ENCODE assay signal across 22 mouse cellular contexts in genomic region chr2:132481547-132481946, GRCm38 (mm10).
DNase-seq lines count a peak whose midpoint lies in the region; ATAC-seq and TF ChIP-seq lines count a peak whose summit lies in the region.
"Had no signal": no experiment of that assay in that cellular context is flagged by ENCODE, and none has a peak within 500 bp of the region (broad histone marks: within the 10 kb centered on the region; RNA-seq: fewer than 3 reads in every experiment).

No protein-coding gene starts in this region.

- H3K4me2 ChIP-seq in liver, embryonic 11.5 days, result no peak overlapping the region
- H3K4me2 ChIP-seq in stomach, postnatal 0 days (replicated peaks; ENCODE audit: low read depth), result no peak overlapping the region
- H3K4me2 ChIP-seq: kidney, embryonic 15.5 days; limb, embryonic 15.5 days; midbrain, embryonic 12.5 days had no signal

- no peak for TF ChIP-seq CTCF in stomach, postnatal 0 days (IDR thresholded peaks at IDR 0.05; ENCODE audit: low read depth)

- no peak overlapping the region for H3K4me3 ChIP-seq in liver, embryonic 11.5 days (ENCODE audit: low read depth, low read length)
- no peak overlapping the region for H3K4me3 ChIP-seq in stomach, postnatal 0 days (ENCODE audit: low read depth, low read length)
- H3K4me3 ChIP-seq: heart, embryonic 10.5 days; hindbrain, embryonic 10.5 days; kidney, embryonic 15.5 days; limb, embryonic 15.5 days; midbrain, embryonic 12.5 days had no signal

- H3K36me3 ChIP-seq in liver, embryonic 11.5 days (ENCODE audit: control insufficient read depth, insufficient read depth, low read length), result no peaks in the 10 kb centered on the region
- H3K36me3 ChIP-seq in stomach, postnatal 0 days (ENCODE audit: control insufficient read depth, insufficient read depth, low read length), result no peaks in the 10 kb centered on the region
- H3K36me3 ChIP-seq: heart, embryonic 10.5 days; hindbrain, embryonic 10.5 days; kidney, embryonic 15.5 days; limb, embryonic 15.5 days; midbrain, embryonic 12.5 days had no signal

- WGBS in liver, embryonic 11.5 days, result 43% methylated on average over 3 of the region's 3 CpGs
- 67% methylated on average over 3 of the region's 3 CpGs for WGBS in stomach, postnatal 0 days

- DNase-seq in testis, postnatal 10 days (ENCODE audit: low spot score), result peak; percentile 2
- no peak for DNase-seq in testis, postnatal 14 days (ENCODE audit: low spot score)
- DNase-seq in liver, embryonic 11.5 days (ENCODE audit: low spot score), result no peak
- peak; percentile 36 for DNase-seq in stomach, postnatal 0 days (ENCODE audit: low spot score)
- no peak for DNase-seq in right cerebral cortex, postnatal 10 days (ENCODE audit: low spot score in 2 of 2)
- no peak for DNase-seq in layer of hippocampus, postnatal 25 days (ENCODE audit: extremely low spot score in 1 of 2, low spot score in 1 of 2)
- no peak for DNase-seq in adrenal gland, adult 18-20 months (ENCODE audit: low spot score in 2 of 2)
- DNase-seq: adrenal gland, postnatal 36 days; cerebellum, postnatal 10 days; gastrocnemius, postnatal 36 days; kidney, adult 11 months; kidney, postnatal 36 days; left cerebral cortex, postnatal 4 days; spleen, adult 18-20 months; thymus, adult 2 months had no signal

- H3K4me1 ChIP-seq in liver, embryonic 11.5 days (replicated peaks; ENCODE audit: control insufficient read depth, insufficient read depth, low read length), result no peaks in the 10 kb centered on the region
- no peaks in the 10 kb centered on the region for H3K4me1 ChIP-seq in stomach, postnatal 0 days (replicated peaks; ENCODE audit: control insufficient read depth, insufficient read depth)
- H3K4me1 ChIP-seq: heart, embryonic 10.5 days; hindbrain, embryonic 10.5 days; kidney, embryonic 15.5 days; limb, embryonic 15.5 days; midbrain, embryonic 12.5 days had no signal

- H3K27ac ChIP-seq in liver, embryonic 11.5 days (ENCODE audit: low read depth, low read length), result no peak overlapping the region
- no peak overlapping the region for H3K27ac ChIP-seq in stomach, postnatal 0 days (replicated peaks)
- H3K27ac ChIP-seq: heart, embryonic 10.5 days; hindbrain, embryonic 10.5 days; kidney, embryonic 15.5 days; limb, embryonic 15.5 days; macrophage; midbrain, embryonic 12.5 days had no signal

- no peak overlapping the region for H3K9ac ChIP-seq in liver, embryonic 11.5 days (ENCODE audit: low read depth, low read length)
- no peak overlapping the region for H3K9ac ChIP-seq in stomach, postnatal 0 days (ENCODE audit: low read length)
- H3K9ac ChIP-seq: kidney, embryonic 15.5 days; limb, embryonic 15.5 days; midbrain, embryonic 12.5 days had no signal

- H3K9me3 ChIP-seq in liver, embryonic 11.5 days (ENCODE audit: control insufficient read depth, low read length), result no peaks in the 10 kb centered on the region
- no peaks in the 10 kb centered on the region for H3K9me3 ChIP-seq in stomach, postnatal 0 days (ENCODE audit: control insufficient read depth, low read length)
- H3K9me3 ChIP-seq: heart, embryonic 10.5 days; hindbrain, embryonic 10.5 days; kidney, embryonic 15.5 days; limb, embryonic 15.5 days; midbrain, embryonic 12.5 days had no signal

- peaks cover 4% of the 10 kb centered on the region for H3K27me3 ChIP-seq in liver, embryonic 11.5 days (replicated peaks; ENCODE audit: control insufficient read depth, insufficient read depth, low read length)
- no peaks in the 10 kb centered on the region for H3K27me3 ChIP-seq in stomach, postnatal 0 days (ENCODE audit: control insufficient read depth, insufficient read depth, low read length)
- H3K27me3 ChIP-seq: kidney, embryonic 15.5 days; limb, embryonic 15.5 days had no signal

- no peak for TF ChIP-seq EP300 in stomach, postnatal 0 days (optimal IDR thresholded peaks at IDR 0.05)

- 0 out of 2 replicates have a peak, but pooled peaks have one; percentile 49 for ATAC-seq in liver, embryonic 11.5 days (replicated peaks; ENCODE audit: low FRiP score)
- peak; percentile 60; the same call in 1 of the 2 replicates for ATAC-seq in megakaryocyte, adult 5-6 weeks (ENCODE audit: poor library complexity, severe bottlenecking)
- peak; percentile 94 for ATAC-seq in stomach, postnatal 0 days (ENCODE audit: low FRiP score, low TSS enrichment)

Comparison
In these comparisons a context has a peak if more than half of its experiments do, and no peak if none do; other contexts are left out.
1. DNase-seq: peak in testis, postnatal 10 days (single experiment) and stomach, postnatal 0 days (single experiment); none in testis, postnatal 14 days (single experiment), liver, embryonic 11.5 days (single experiment), right cerebral cortex, postnatal 10 days (0 of 2), layer of hippocampus, postnatal 25 days (0 of 2) and adrenal gland, adult 18-20 months (0 of 2).
2. Peak in every context shown above with its lines, with median percentiles within 50 percentile points of each other: ATAC-seq.